Mouse (Mus musculus) hindbrain, embryonic 14.5 days (tissue): ENCODE measurements at regions not wholly inside any gene's neighbourhood (a gene's known extent, or its start where the extent isn't known, plus 50 kb on each side); places are given as distances from the start of the nearest gene placed in this dataset.

ENCODE experiments used
- ATAC-seq: fragments of 200-750 bp; cut with Nextera tagmentation; 2 replicates; pipeline ENCODE4 v1.8.0; 2017; ENCODE audit warnings: moderate number of reproducible peaks, mild to moderate bottlenecking, moderate TSS enrichment, moderate library complexity; ENCODE audit not compliant: low FRiP score
- DNase-seq: peaks from one replicate; pipeline ENCODE4 v3.0.0-alpha.2; 2015; ENCODE audit warnings: low spot score
- H3K27ac ChIP-seq: fragments of 300-500 bp; sonication (generic); 2 replicates; pipeline ENCODE4 v1.5.1; 2014; ENCODE audit warnings: mild to moderate bottlenecking, moderate library complexity
- H3K27me3 ChIP-seq: fragments of 300-500 bp; sonication (generic); 2 replicates; pipeline ENCODE4 v1.6.1; 2014; ENCODE audit warnings: mild to moderate bottlenecking, low read length, mixed read lengths; ENCODE audit not compliant: control insufficient read depth, insufficient read depth
- H3K36me3 ChIP-seq: fragments of 300-500 bp; sonication (generic); replicated peaks from 2 replicates; pipeline ENCODE4 v1.6.1; 2014; ENCODE audit not compliant: control insufficient read depth, insufficient read depth
- H3K4me1 ChIP-seq: fragments of 300-500 bp; sonication (generic); replicated peaks from 2 replicates; pipeline ENCODE4 v1.6.1; 2014; ENCODE audit warnings: antibody characterized with exemption, low read length, mixed read lengths; ENCODE audit not compliant: control insufficient read depth, insufficient read depth
- H3K4me2 ChIP-seq: fragments of 300-500 bp; sonication (generic); replicated peaks from 2 replicates; pipeline ENCODE4 v1.6.1; 2014; ENCODE audit warnings: mild to moderate bottlenecking, moderate library complexity
- H3K4me3 ChIP-seq: fragments of 300-500 bp; sonication (generic); replicated peaks from 2 replicates; pipeline ENCODE4 v1.5.1; 2014; ENCODE audit warnings: mild to moderate bottlenecking, low read length
- H3K9ac ChIP-seq: fragments of 300-500 bp; sonication (generic); 2 replicates; pipeline ENCODE4 v1.6.1; 2014
- H3K9me3 ChIP-seq: fragments of 300-500 bp; sonication (generic); 2 replicates; pipeline ENCODE4 v1.6.1; 2016; ENCODE audit warnings: low read length; ENCODE audit not compliant: control insufficient read depth
- WGBS: fragments of 180-500 bp; shearing (Covaris S2); extraction: QIAGEN DNeasy Blood & Tissue Kit; methylation state at CpG from one replicate; pipeline ENCODE4 v1.1.7; 2014; 5-methylcytosine and 5-hydroxymethylcytosine counted together

- H3K27me3 ChIP-seq = no peaks in the 10 kb centered on the region
- H3K4me3 ChIP-seq = no peak overlapping the region
- H3K27ac ChIP-seq = no peak overlapping the region
- no peak overlapping the region for H3K9ac ChIP-seq
- no peaks in the 10 kb centered on the region for H3K4me1 ChIP-seq
- ATAC-seq (no peak), DNase-seq (peak; percentile 48)
- WGBS = 42% methylated on average over 1 of the region's 1 CpGs
- no peaks in the 10 kb centered on the region for H3K9me3 ChIP-seq
- no peak overlapping the region for H3K4me2 ChIP-seq
- H3K36me3 ChIP-seq = no peaks in the 10 kb centered on the region
Observed at GRCm38 (mm10) chr10:51056950-51057349, 162.4 kb downstream of the Sim1 start.

GRCm38 (mm10) chr10:51058333-51058732 lies 163.8 kb downstream of the Sim1 start:
- no peaks in the 10 kb centered on the region for H3K9me3 ChIP-seq
- H3K27me3 ChIP-seq = no peaks in the 10 kb centered on the region
- no peak overlapping the region for H3K27ac ChIP-seq
- H3K36me3 ChIP-seq = no peaks in the 10 kb centered on the region
- H3K4me2 ChIP-seq = no peak overlapping the region
- 86% methylated on average over 5 of the region's 5 CpGs for WGBS
- no peak for DNase-seq
- H3K4me3 ChIP-seq = no peak overlapping the region
- no peak overlapping the region for H3K9ac ChIP-seq
- ATAC-seq = no peak
- no peaks in the 10 kb centered on the region for H3K4me1 ChIP-seq

- Histone ChIP-seq H3K4me2 (no peak overlapping the region), H3K27ac (no peak overlapping the region), H3K4me1 (no peaks in the 10 kb centered on the region), H3K36me3 (no peaks in the 10 kb centered on the region), H3K27me3 (no peaks in the 10 kb centered on the region), H3K9me3 (no peaks in the 10 kb centered on the region), H3K4me3 (no peak overlapping the region), H3K9ac (no peak overlapping the region)
- no peak for ATAC-seq
- no peak for DNase-seq
- WGBS = 90% methylated on average over 1 of the region's 1 CpGs
Observed at GRCm38 (mm10) chr10:51101590-51101989, 207.0 kb downstream of the Sim1 start.

GRCm38 (mm10) chr10:51151833-51152232 lies 257.3 kb downstream of the Sim1 start:
- H3K9ac ChIP-seq = no peak overlapping the region
- H3K4me3 ChIP-seq = no peak overlapping the region
- H3K4me1 ChIP-seq = peaks cover 7% of the 10 kb centered on the region; the same call in 1 of the 2 replicates
- DNase-seq (no peak), ATAC-seq (no peak)
- H3K27me3 ChIP-seq = peaks cover 16% of the 10 kb centered on the region
- no peak overlapping the region for H3K27ac ChIP-seq
- H3K9me3 ChIP-seq = no peaks in the 10 kb centered on the region
- H3K4me2 ChIP-seq = no peak overlapping the region
- H3K36me3 ChIP-seq = no peaks in the 10 kb centered on the region

GRCm38 (mm10) chr10:51153484-51153985 lies 259.0 kb downstream of the Sim1 start:
- peak overlapping the region; percentile 24 for H3K4me3 ChIP-seq
- peaks cover 16% of the 10 kb centered on the region for H3K27me3 ChIP-seq
- peak overlapping the region; percentile 22; the same call in 1 of the 2 replicates for H3K9ac ChIP-seq
- H3K4me2 ChIP-seq = peak overlapping the region; percentile 61
- no peaks in the 10 kb centered on the region for H3K36me3 ChIP-seq
- H3K9me3 ChIP-seq = no peaks in the 10 kb centered on the region
- 5% methylated on average over 13 of the region's 13 CpGs for WGBS
- no peak overlapping the region for H3K27ac ChIP-seq
- peak; percentile 93 for ATAC-seq
- peak; percentile 58 for DNase-seq
- H3K4me1 ChIP-seq = peaks cover 7% of the 10 kb centered on the region; the same call in 1 of the 2 replicates

GRCm38 (mm10) chr10:51154016-51154415 lies 259.5 kb downstream of the Sim1 start:
- Histone ChIP-seq H3K4me1 (peaks cover 7% of the 10 kb centered on the region; the same call in 1 of the 2 replicates), H3K27me3 (peaks cover 16% of the 10 kb centered on the region), H3K4me3 (0 out of 2 replicates have a peak overlapping the region, but pooled peaks have one; percentile 24), H3K9ac (peak overlapping the region; percentile 22; the same call in 1 of the 2 replicates), H3K36me3 (no peaks in the 10 kb centered on the region), H3K9me3 (no peaks in the 10 kb centered on the region), H3K27ac (no peak overlapping the region), H3K4me2 (peak overlapping the region; percentile 61)
- 0 out of 2 replicates have a peak, but pooled peaks have one; percentile 10 for ATAC-seq
- 35% methylated on average over 2 of the region's 2 CpGs for WGBS
- DNase-seq = no peak

- no peak for ATAC-seq
Observed at GRCm38 (mm10) chr10:51154743-51155142, 260.2 kb downstream of the Sim1 start.

GRCm38 (mm10) chr10:51173619-51174018 lies 279.1 kb downstream of the Sim1 start:
- Histone ChIP-seq H3K4me2 (no peak overlapping the region), H3K27ac (no peak overlapping the region), H3K4me1 (no peaks in the 10 kb centered on the region), H3K9me3 (no peaks in the 10 kb centered on the region), H3K27me3 (no peaks in the 10 kb centered on the region), H3K4me3 (no peak overlapping the region), H3K9ac (no peak overlapping the region), H3K36me3 (no peaks in the 10 kb centered on the region)
- ATAC-seq (no peak), DNase-seq (no peak)
- 86% methylated on average over 3 of the region's 3 CpGs for WGBS

More at GRCm38 (mm10) chr10:51154743-51155142, 260.2 kb downstream of the Sim1 start:
- H3K9me3 ChIP-seq = no peaks in the 10 kb centered on the region
- no peak overlapping the region for H3K4me2 ChIP-seq
- DNase-seq = no peak
- H3K4me3 ChIP-seq = no peak overlapping the region
- no peak overlapping the region for H3K27ac ChIP-seq
- peaks cover 16% of the 10 kb centered on the region for H3K27me3 ChIP-seq
- H3K4me1 ChIP-seq = peaks cover 7% of the 10 kb centered on the region; the same call in 1 of the 2 replicates
- WGBS = 82% methylated on average over 2 of the region's 2 CpGs
- H3K9ac ChIP-seq = no peak overlapping the region
- no peaks in the 10 kb centered on the region for H3K36me3 ChIP-seq

GRCm38 (mm10) chr10:51175993-51176577 lies 281.5 kb downstream of the Sim1 start:
- 96% methylated on average over 3 of the region's 3 CpGs for whole genome bisulfite sequencing
- no peaks in the 10 kb centered on the region for H3K36me3 ChIP-seq
- H3K27ac ChIP-seq = no peak overlapping the region
- no peak for DNase-seq
- no peak for ATAC-seq
- no peak overlapping the region for H3K4me2 ChIP-seq
- H3K9me3 ChIP-seq = no peaks in the 10 kb centered on the region
- no peaks in the 10 kb centered on the region for H3K4me1 ChIP-seq
- H3K9ac ChIP-seq = no peak overlapping the region
- H3K4me3 ChIP-seq = no peak overlapping the region
- H3K27me3 ChIP-seq = no peaks in the 10 kb centered on the region
